Mouse (Mus musculus) forebrain, postnatal 0 days (tissue): ENCODE measurements at regions not wholly inside any gene's neighbourhood (a gene's known extent, or its start where the extent isn't known, plus 50 kb on each side); places are given as distances from the start of the nearest gene placed in this dataset.

Experiments
- ATAC-seq: fragments of 200-750 bp; cut with Nextera tagmentation; 2 replicates; pipeline ENCODE4 v1.8.0; 2017; ENCODE audit warnings: mild to moderate bottlenecking, moderate library complexity
- DNase-seq: peaks from one replicate; pipeline ENCODE4 v3.0.0-alpha.2; 2015
- H3K27ac ChIP-seq: fragments of 300-500 bp; sonication (generic); 2 replicates; pipeline ENCODE4 v1.5.1; 2014; ENCODE audit warnings: low read depth, mild to moderate bottlenecking, antibody characterized with exemption, low read length, moderate library complexity, mixed read lengths
- H3K27me3 ChIP-seq: fragments of 300-500 bp; sonication (generic); 2 replicates; pipeline ENCODE4 v1.6.1; 2014; ENCODE audit warnings: mild to moderate bottlenecking, low read length, mixed read lengths; ENCODE audit not compliant: insufficient read depth
- H3K36me3 ChIP-seq: fragments of 300-500 bp; sonication (generic); 2 replicates; pipeline ENCODE4 v1.6.1; 2014; ENCODE audit warnings: mild to moderate bottlenecking, moderate library complexity; ENCODE audit not compliant: insufficient read depth
- H3K4me1 ChIP-seq: fragments of 300-500 bp; sonication (generic); 2 replicates; pipeline ENCODE4 v1.6.1; 2014; ENCODE audit warnings: antibody characterized with exemption; ENCODE audit not compliant: insufficient read depth
- H3K4me2 ChIP-seq: fragments of 300-500 bp; sonication (generic); 2 replicates; pipeline ENCODE4 v1.6.1; 2014; ENCODE audit warnings: low read depth, mild to moderate bottlenecking, moderate library complexity
- H3K4me3 ChIP-seq: fragments of 300-500 bp; sonication (generic); 2 replicates; pipeline ENCODE4 v1.5.1; 2014; ENCODE audit warnings: low read depth, low read length, mixed read lengths
- H3K9ac ChIP-seq: fragments of 300-500 bp; sonication (generic); 2 replicates; pipeline ENCODE4 v1.6.1; 2014; ENCODE audit warnings: mild to moderate bottlenecking
- H3K9me3 ChIP-seq: fragments of 300-500 bp; sonication (generic); 2 replicates; pipeline ENCODE4 v1.6.1; 2016; ENCODE audit warnings: low read length
- CTCF ChIP-seq: sonication (generic); IDR thresholded peaks from 2 replicates; pipeline ENCODE4 v1.5.1; 2016; ENCODE audit warnings: antibody characterized with exemption, control low read depth, low read depth
- WGBS: fragments of 180-500 bp; shearing (Covaris S2); extraction: QIAGEN DNeasy Blood & Tissue Kit; methylation state at CpG from one replicate; pipeline ENCODE4 v1.1.7; 2014; 5-methylcytosine and 5-hydroxymethylcytosine counted together

DNA sequence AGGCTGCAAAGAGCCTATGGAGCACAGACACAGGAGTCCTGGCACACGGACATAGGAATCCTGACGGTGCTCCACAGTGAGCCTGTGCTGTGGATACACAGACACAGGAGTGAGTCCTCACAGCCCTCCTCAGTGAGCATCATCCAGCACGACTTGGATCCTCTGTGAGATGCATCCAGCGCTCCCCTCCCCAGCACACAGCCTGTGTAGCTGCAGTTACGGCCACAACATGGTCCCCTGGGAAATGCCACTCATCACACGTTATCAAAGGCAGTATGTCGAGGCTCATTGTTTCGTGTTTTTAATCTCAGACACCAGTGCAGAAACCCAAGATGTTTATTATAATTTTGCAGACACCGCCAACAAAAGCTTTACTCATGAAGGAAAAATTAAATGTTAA, 87.1 kb upstream of the Topaz1 start:
- DNase-seq = no peak
- H3K27ac ChIP-seq = no peak overlapping the region
- H3K4me2 ChIP-seq = no peak overlapping the region
- no peaks in the 10 kb centered on the region; the same call in 1 of the 2 replicates for H3K36me3 ChIP-seq
- H3K9me3 ChIP-seq = no peaks in the 10 kb centered on the region
- H3K4me3 ChIP-seq = no peak overlapping the region
- H3K9ac ChIP-seq = no peak overlapping the region
- no peaks in the 10 kb centered on the region for H3K27me3 ChIP-seq
- H3K4me1 ChIP-seq = no peaks in the 10 kb centered on the region
- 54% methylated on average over 9 of the region's 9 CpGs for WGBS
- peak; percentile 36 for ATAC-seq
- no peak for TF ChIP-seq CTCF

DNA sequence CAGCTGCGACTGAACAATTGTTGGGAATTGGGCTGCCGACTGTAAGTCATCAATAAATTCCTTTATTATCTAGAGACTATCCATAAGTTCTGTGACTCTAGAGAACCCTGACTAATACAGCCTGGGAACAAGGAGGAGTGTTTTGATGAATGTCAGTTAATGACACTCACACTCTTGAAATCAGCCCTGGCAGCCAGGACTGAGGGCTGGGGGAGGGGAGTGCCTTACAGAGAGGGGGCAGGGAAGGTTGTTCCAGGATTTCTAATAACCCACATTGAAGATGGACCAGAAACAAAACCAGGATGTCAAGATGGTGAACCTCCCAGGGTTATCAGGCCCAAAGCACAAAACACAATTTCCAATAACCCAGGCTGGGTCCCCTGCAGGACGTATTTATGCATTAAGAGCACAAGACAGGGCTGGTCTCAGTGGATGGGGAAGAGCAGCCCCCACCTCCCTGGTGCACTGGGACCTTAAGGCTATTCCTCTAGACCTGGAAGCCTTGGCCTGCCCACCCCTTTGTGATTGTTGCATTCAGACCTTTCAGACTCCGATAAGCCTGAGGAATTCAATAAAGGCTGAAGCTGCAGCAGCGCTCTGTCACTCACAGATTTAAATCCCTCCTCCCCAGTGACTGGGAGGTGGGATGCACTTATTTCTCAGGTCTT, 80.0 kb upstream of the Topaz1 start:
- TF ChIP-seq CTCF = no peak
- WGBS = 15% methylated on average over 3 of the region's 5 CpGs
- no peak for DNase-seq

DNA sequence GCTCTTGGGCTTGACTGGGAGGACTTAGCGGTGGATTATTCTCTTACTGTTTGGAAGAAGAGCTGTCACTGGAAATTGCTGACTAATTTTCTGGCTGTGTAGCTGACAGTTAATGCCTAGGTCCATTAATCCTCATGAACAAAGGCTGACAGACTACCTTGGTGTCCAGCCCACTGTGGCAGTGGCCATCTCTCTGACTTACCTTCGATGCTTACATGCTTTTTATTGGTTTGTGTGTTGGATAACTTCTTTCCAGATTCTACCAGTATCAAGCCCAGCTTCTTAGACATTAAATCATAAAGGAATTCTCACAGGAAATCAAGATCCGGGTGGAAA, 79.5 kb upstream of the Topaz1 start:
- no peaks in the 10 kb centered on the region for H3K27me3 ChIP-seq
- ATAC-seq = no peak
- WGBS = 44% methylated on average over 3 of the region's 3 CpGs
- H3K4me1 ChIP-seq = no peaks in the 10 kb centered on the region
- no peak for TF ChIP-seq CTCF
- no peaks in the 10 kb centered on the region for H3K36me3 ChIP-seq
- H3K4me2 ChIP-seq = no peak overlapping the region
- DNase-seq = no peak
- H3K9ac ChIP-seq = no peak overlapping the region
- H3K27ac ChIP-seq = no peak overlapping the region
- no peak overlapping the region for H3K4me3 ChIP-seq
- H3K9me3 ChIP-seq = no peaks in the 10 kb centered on the region

More for the DNA sequence above, 80.0 kb upstream of the Topaz1 start:
- Histone ChIP-seq H3K9ac (no peak overlapping the region), H3K36me3 (no peaks in the 10 kb centered on the region), H3K27ac (no peak overlapping the region), H3K4me1 (no peaks in the 10 kb centered on the region), H3K27me3 (no peaks in the 10 kb centered on the region), H3K9me3 (no peaks in the 10 kb centered on the region), H3K4me3 (no peak overlapping the region), H3K4me2 (no peak overlapping the region)
- ATAC-seq = no peak

DNA sequence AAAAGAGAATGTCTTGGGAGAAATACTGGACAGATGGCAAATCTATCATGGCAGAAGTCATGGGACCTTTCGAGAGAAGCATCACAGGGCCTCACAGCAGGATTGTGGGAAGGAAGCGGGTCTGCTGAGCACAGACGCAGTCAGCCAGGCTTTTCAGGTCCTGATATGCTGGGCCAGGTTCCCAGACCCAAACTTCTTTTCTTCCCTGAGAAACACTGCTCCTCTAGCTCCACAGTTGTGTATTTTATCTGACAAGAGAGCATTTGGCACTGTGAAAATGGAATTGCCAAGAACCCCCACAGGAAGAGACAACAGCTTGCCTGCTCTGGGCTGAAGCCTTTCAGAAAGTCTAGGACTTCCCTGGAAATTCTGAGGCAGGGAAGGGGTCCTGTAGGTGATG, 73.4 kb upstream of the Topaz1 start:
- DNase-seq (peak; percentile 41), ATAC-seq (peak; percentile 63; the same call in 1 of the 2 replicates)
- no peak for TF ChIP-seq CTCF
- Histone ChIP-seq H3K4me2 (no peak overlapping the region), H3K36me3 (no peaks in the 10 kb centered on the region; the same call in 1 of the 2 replicates), H3K9me3 (no peaks in the 10 kb centered on the region), H3K27ac (no peak overlapping the region), H3K9ac (no peak overlapping the region), H3K27me3 (no peaks in the 10 kb centered on the region), H3K4me1 (no peaks in the 10 kb centered on the region), H3K4me3 (no peak overlapping the region)
- WGBS = 64% methylated on average over 3 of the region's 3 CpGs

DNA sequence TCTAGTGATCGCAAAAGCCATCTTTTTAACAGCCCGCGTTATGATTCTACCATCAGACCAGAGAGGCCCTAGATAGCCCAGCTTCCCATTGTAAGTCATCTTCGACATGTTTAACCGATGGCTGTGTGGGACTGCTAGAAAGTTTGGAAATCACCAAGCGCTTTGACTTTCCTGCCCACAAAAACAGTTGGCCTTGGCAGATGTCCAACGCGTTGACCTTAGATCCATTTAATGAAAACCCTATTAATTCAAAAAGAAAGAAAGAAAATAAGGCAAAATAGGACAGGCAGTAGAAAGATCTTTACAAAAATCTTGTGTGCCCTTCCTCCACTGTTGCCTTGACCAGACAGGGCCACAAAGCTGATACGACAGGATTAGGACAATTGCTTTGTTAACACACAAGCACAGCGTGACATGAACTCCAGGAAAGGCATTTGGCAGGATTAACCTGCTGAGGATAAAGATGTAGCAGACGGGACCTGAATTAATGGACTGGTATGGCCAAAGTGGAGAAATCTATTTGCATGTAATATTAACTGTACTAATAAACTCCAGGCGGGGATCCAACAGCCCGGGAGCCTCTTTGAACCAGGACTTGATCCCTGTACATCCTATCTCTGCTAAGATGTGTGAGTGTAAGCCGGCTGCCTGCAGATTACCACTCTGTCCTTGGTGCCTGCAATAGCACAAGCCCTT, 69.0 kb upstream of the Topaz1 start:
- H3K27me3 ChIP-seq = no peaks in the 10 kb centered on the region
- H3K4me3 ChIP-seq = no peak overlapping the region
- no peak overlapping the region for H3K9ac ChIP-seq
- no peak for TF ChIP-seq CTCF
- H3K36me3 ChIP-seq = peaks cover 11% of the 10 kb centered on the region
- ATAC-seq (no peak), DNase-seq (no peak)
- H3K4me2 ChIP-seq = no peak overlapping the region
- WGBS = 45% methylated on average over 14 of the region's 14 CpGs
- H3K4me1 ChIP-seq = no peaks in the 10 kb centered on the region
- H3K9me3 ChIP-seq = no peaks in the 10 kb centered on the region
- no peak overlapping the region for H3K27ac ChIP-seq

DNA sequence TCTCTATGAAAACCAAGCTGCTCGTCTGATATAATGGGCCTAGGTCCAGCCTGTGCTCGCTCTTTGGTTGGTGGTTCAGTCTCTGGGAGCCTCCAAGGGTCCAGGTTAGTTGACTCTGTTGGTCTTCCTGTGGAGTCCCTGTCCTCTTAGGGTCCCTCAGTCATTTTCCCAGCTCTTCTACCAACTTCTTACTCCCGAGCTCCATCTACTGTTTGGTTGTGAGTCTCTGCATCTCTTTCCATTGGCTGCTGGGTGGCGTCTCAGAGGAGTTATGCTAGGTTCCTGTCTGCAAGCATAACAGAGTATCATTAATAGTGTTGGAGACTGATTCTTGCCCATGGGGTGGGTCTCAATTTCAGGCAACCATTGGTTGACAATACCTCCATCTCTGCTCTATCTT, 60.0 kb upstream of the Topaz1 start:
- Histone ChIP-seq H3K4me1 (no peaks in the 10 kb centered on the region), H3K9ac (no peak overlapping the region), H3K4me2 (no peak overlapping the region), H3K36me3 (no peaks in the 10 kb centered on the region; the same call in 1 of the 2 replicates), H3K9me3 (no peaks in the 10 kb centered on the region), H3K27ac (no peak overlapping the region), H3K4me3 (no peak overlapping the region), H3K27me3 (no peaks in the 10 kb centered on the region)
- peak; percentile 80 for TF ChIP-seq CTCF
- ATAC-seq (peak; percentile 73), DNase-seq (peak; percentile 76)
- 12% methylated on average over 4 of the region's 4 CpGs for WGBS

DNA sequence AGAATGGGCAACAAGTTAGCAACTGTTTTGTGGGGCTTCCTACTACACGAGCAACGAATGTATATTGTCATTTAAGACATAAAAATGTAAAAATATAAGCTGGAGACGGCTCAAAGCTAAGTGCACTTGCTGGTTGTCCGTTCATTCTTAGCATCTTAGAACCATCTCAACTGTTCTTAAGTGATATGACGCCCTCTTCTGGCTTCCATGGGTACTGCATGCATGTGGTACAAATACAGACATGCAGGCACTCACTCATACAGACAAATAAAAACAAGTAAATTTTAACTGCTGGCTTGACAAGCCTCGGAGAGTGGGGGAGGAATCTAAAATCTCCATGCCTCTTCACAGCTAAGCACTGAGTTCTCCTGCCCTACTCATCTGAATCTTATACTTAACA, 55.3 kb upstream of the Topaz1 start:
- H3K4me2 ChIP-seq = no peak overlapping the region
- WGBS = 63% methylated on average over 6 of the region's 6 CpGs
- H3K4me3 ChIP-seq = no peak overlapping the region
- H3K9ac ChIP-seq = no peak overlapping the region
- peak; percentile 69 for TF ChIP-seq CTCF
- H3K27me3 ChIP-seq = no peaks in the 10 kb centered on the region
- H3K36me3 ChIP-seq = no peaks in the 10 kb centered on the region
- H3K27ac ChIP-seq = no peak overlapping the region
- ATAC-seq = no peak
- H3K9me3 ChIP-seq = no peaks in the 10 kb centered on the region
- peaks cover 9% of the 10 kb centered on the region; the same call in 1 of the 2 replicates for H3K4me1 ChIP-seq
- DNase-seq = peak; percentile 68
